Mouse (Mus musculus) stomach, embryonic 15.5 days (tissue): Measurements from ENCODE around the gene Itpr1. TPM values are rescaled to one million over a fixed set of nuclear protein-coding genes. Genes with fewer than 3 reads are reported as not detected.

Source experiments
- ATAC-seq: fragments of 200-750 bp; cut with Nextera tagmentation; 2 replicates; pipeline ENCODE4 v1.8.0; 2017; ENCODE audit warnings: low read depth, moderate number of reproducible peaks, moderate TSS enrichment; ENCODE audit not compliant: insufficient read depth, low FRiP score
- H3K27ac ChIP-seq: fragments of 300-500 bp; sonication (generic); 2 replicates; pipeline ENCODE4 v1.5.1; 2015; ENCODE audit warnings: mild to moderate bottlenecking, inconsistent platforms
- H3K27me3 ChIP-seq: fragments of 300-500 bp; sonication (generic); replicated peaks from 2 replicates; pipeline ENCODE4 v1.6.1; 2015; ENCODE audit warnings: inconsistent platforms
- H3K36me3 ChIP-seq: fragments of 300-500 bp; sonication (generic); 2 replicates; pipeline ENCODE4 v1.6.1; 2015; ENCODE audit warnings: inconsistent platforms
- H3K4me1 ChIP-seq: fragments of 300-500 bp; sonication (generic); 2 replicates; pipeline ENCODE4 v1.6.1; 2015; ENCODE audit warnings: inconsistent platforms
- H3K4me2 ChIP-seq: fragments of 300-500 bp; sonication (generic); 2 replicates; pipeline ENCODE4 v1.6.1; 2015; ENCODE audit warnings: mild to moderate bottlenecking, inconsistent platforms
- H3K4me3 ChIP-seq: fragments of 300-500 bp; sonication (generic); replicated peaks from 2 replicates; pipeline ENCODE4 v1.5.1; 2015; ENCODE audit warnings: inconsistent platforms
- H3K9ac ChIP-seq: fragments of 300-500 bp; sonication (generic); 2 replicates; pipeline ENCODE4 v1.6.1; 2015; ENCODE audit warnings: inconsistent platforms
- H3K9me3 ChIP-seq: fragments of 300-500 bp; sonication (generic); 2 replicates; pipeline ENCODE4 v1.6.1; 2016; ENCODE audit warnings: inconsistent platforms
- WGBS: fragments of 180-500 bp; shearing (Covaris S2); methylation state at CpG from one replicate; pipeline ENCODE4 v1.1.7; 2015; 5-methylcytosine and 5-hydroxymethylcytosine counted together
- polyA plus RNA-seq: library from polyadenylated mRNA; unstranded; fragments of >200 nt; fragmentation: Nextera tagmentation; extraction: Ambion mirVana; gene quantifications from 2 replicates; pipeline ENCODE4 v1.2.1, GENCODE M21; 2015

Gene Itpr1
- polyA plus RNA-seq, 1 experiment from 2014 or later, result 9.4 TPM

GRCm38 (mm10) chr6:108494185-108494804 is 281.4 kb downstream of the Itpr1 start:
- no peak for ATAC-seq
- Histone ChIP-seq H3K4me2 (no peak overlapping the region), H3K36me3 (0 out of 2 replicates have a peak, but pooled peaks cover 6% of the 10 kb centered on the region), H3K4me3 (no peak overlapping the region), H3K4me1 (no peaks in the 10 kb centered on the region), H3K9ac (no peak overlapping the region), H3K27me3 (no peaks in the 10 kb centered on the region), H3K9me3 (no peaks in the 10 kb centered on the region), H3K27ac (no peak overlapping the region)
- 82% methylated on average over 10 of the region's 10 CpGs for whole genome bisulfite sequencing

GRCm38 (mm10) chr6:108494994-108495393 is 282.1 kb downstream of the Itpr1 start:
- no peak overlapping the region for H3K9ac ChIP-seq
- ATAC-seq, result no peak
- WGBS, result 85% methylated on average over 6 of the region's 6 CpGs

GRCm38 (mm10) chr6:108498070-108498469 is 285.2 kb downstream of the Itpr1 start:
- Histone ChIP-seq H3K4me1 (no peaks in the 10 kb centered on the region), H3K36me3 (no peaks in the 10 kb centered on the region), H3K4me3 (no peak overlapping the region), H3K27ac (no peak overlapping the region), H3K4me2 (no peak overlapping the region), H3K9ac (no peak overlapping the region), H3K9me3 (no peaks in the 10 kb centered on the region), H3K27me3 (no peaks in the 10 kb centered on the region)
- whole genome bisulfite sequencing, result 83% methylated on average over 7 of the region's 7 CpGs
- no peak for ATAC-seq

More at GRCm38 (mm10) chr6:108494994-108495393, 282.1 kb downstream of the Itpr1 start:
- no peaks in the 10 kb centered on the region for H3K4me1 ChIP-seq
- H3K27ac ChIP-seq, result no peak overlapping the region
- no peaks in the 10 kb centered on the region for H3K9me3 ChIP-seq
- no peak overlapping the region for H3K4me2 ChIP-seq
- H3K36me3 ChIP-seq, result 0 out of 2 replicates have a peak, but pooled peaks cover 1% of the 10 kb centered on the region
- H3K4me3 ChIP-seq, result no peak overlapping the region
- no peaks in the 10 kb centered on the region for H3K27me3 ChIP-seq

- Histone ChIP-seq H3K4me2 (no peak overlapping the region), H3K27me3 (no peaks in the 10 kb centered on the region), H3K4me3 (no peak overlapping the region), H3K36me3 (no peaks in the 10 kb centered on the region), H3K27ac (no peak overlapping the region), H3K9me3 (no peaks in the 10 kb centered on the region), H3K4me1 (no peaks in the 10 kb centered on the region), H3K9ac (no peak overlapping the region)
- WGBS, result 79% methylated on average over 5 of the region's 5 CpGs
- no peak for ATAC-seq
These were observed 290.8 kb downstream of the Itpr1 start for GRCm38 (mm10) chr6:108503651-108504050.

- Histone ChIP-seq H3K27ac (no peak overlapping the region), H3K36me3 (no peaks in the 10 kb centered on the region), H3K4me2 (no peak overlapping the region), H3K9me3 (no peaks in the 10 kb centered on the region), H3K4me1 (no peaks in the 10 kb centered on the region), H3K27me3 (no peaks in the 10 kb centered on the region), H3K4me3 (no peak overlapping the region), H3K9ac (no peak overlapping the region)
- WGBS, result 78% methylated on average over 7 of the region's 7 CpGs
- no peak for ATAC-seq
These were observed 291.8 kb downstream of the Itpr1 start for GRCm38 (mm10) chr6:108504717-108505116.

GRCm38 (mm10) chr6:108506161-108506560 is 293.3 kb downstream of the Itpr1 start:
- Histone ChIP-seq H3K4me2 (no peak overlapping the region), H3K4me3 (no peak overlapping the region), H3K27ac (no peak overlapping the region), H3K36me3 (no peaks in the 10 kb centered on the region), H3K9ac (no peak overlapping the region), H3K4me1 (peaks cover 4% of the 10 kb centered on the region; the same call in 1 of the 2 replicates), H3K9me3 (no peaks in the 10 kb centered on the region), H3K27me3 (no peaks in the 10 kb centered on the region)
- 86% methylated on average over 3 of the region's 3 CpGs for WGBS
- ATAC-seq, result no peak

- peak; percentile 87 for ATAC-seq
- Histone ChIP-seq H3K36me3 (no peaks in the 10 kb centered on the region), H3K9me3 (no peaks in the 10 kb centered on the region), H3K27me3 (no peaks in the 10 kb centered on the region), H3K4me2 (no peak overlapping the region), H3K27ac (peak overlapping the region; percentile 19; the same call in 1 of the 2 replicates), H3K4me3 (no peak overlapping the region), H3K4me1 (peaks cover 4% of the 10 kb centered on the region; the same call in 1 of the 2 replicates), H3K9ac (no peak overlapping the region)
- WGBS, result 80% methylated on average over 3 of the region's 3 CpGs
These were observed 294.4 kb downstream of the Itpr1 start for GRCm38 (mm10) chr6:108507337-108507736.

- no peak overlapping the region for H3K27ac ChIP-seq
- no peak for ATAC-seq
- 68% methylated on average over 2 of the region's 2 CpGs for WGBS
These were observed 296.4 kb downstream of the Itpr1 start for GRCm38 (mm10) chr6:108509320-108509719.

GRCm38 (mm10) chr6:108510101-108510500 is 297.2 kb downstream of the Itpr1 start:
- 59% methylated on average over 9 of the region's 9 CpGs for WGBS
- no peak overlapping the region for H3K4me2 ChIP-seq
- no peak for ATAC-seq

More at GRCm38 (mm10) chr6:108509320-108509719, 296.4 kb downstream of the Itpr1 start:
- Histone ChIP-seq H3K36me3 (no peaks in the 10 kb centered on the region), H3K27me3 (no peaks in the 10 kb centered on the region), H3K4me1 (peaks cover 4% of the 10 kb centered on the region; the same call in 1 of the 2 replicates), H3K9me3 (no peaks in the 10 kb centered on the region), H3K9ac (no peak overlapping the region), H3K4me2 (no peak overlapping the region), H3K4me3 (no peak overlapping the region)

GRCm38 (mm10) chr6:108512097-108512496 is 299.2 kb downstream of the Itpr1 start:
- Histone ChIP-seq H3K4me2 (no peak overlapping the region), H3K4me1 (peaks cover 4% of the 10 kb centered on the region; the same call in 1 of the 2 replicates), H3K4me3 (no peak overlapping the region), H3K9me3 (no peaks in the 10 kb centered on the region), H3K9ac (no peak overlapping the region), H3K36me3 (no peaks in the 10 kb centered on the region), H3K27me3 (no peaks in the 10 kb centered on the region), H3K27ac (no peak overlapping the region)
- WGBS, result 56% methylated on average over 3 of the region's 3 CpGs
- no peak for ATAC-seq

More at GRCm38 (mm10) chr6:108510101-108510500, 297.2 kb downstream of the Itpr1 start:
- Histone ChIP-seq H3K36me3 (no peaks in the 10 kb centered on the region), H3K4me1 (peaks cover 4% of the 10 kb centered on the region; the same call in 1 of the 2 replicates), H3K9me3 (no peaks in the 10 kb centered on the region), H3K27me3 (no peaks in the 10 kb centered on the region), H3K27ac (no peak overlapping the region), H3K9ac (no peak overlapping the region), H3K4me3 (no peak overlapping the region)

- Histone ChIP-seq H3K9me3 (no peaks in the 10 kb centered on the region), H3K4me1 (peaks cover 4% of the 10 kb centered on the region; the same call in 1 of the 2 replicates), H3K4me2 (no peak overlapping the region), H3K27ac (no peak overlapping the region), H3K4me3 (no peak overlapping the region), H3K36me3 (no peaks in the 10 kb centered on the region), H3K27me3 (no peaks in the 10 kb centered on the region), H3K9ac (no peak overlapping the region)
- ATAC-seq, result no peak
- WGBS, result 81% methylated on average over 9 of the region's 9 CpGs
These were observed 300.1 kb downstream of the Itpr1 start for GRCm38 (mm10) chr6:108512994-108513393.

GRCm38 (mm10) chr6:108516248-108516647 is 303.4 kb downstream of the Itpr1 start:
- no peaks in the 10 kb centered on the region for H3K9me3 ChIP-seq
- 81% methylated on average over 1 of the region's 1 CpGs for WGBS
- H3K9ac ChIP-seq, result no peak overlapping the region
- no peaks in the 10 kb centered on the region for H3K36me3 ChIP-seq
- 0 out of 2 replicates have a peak, but pooled peaks cover 5% of the 10 kb centered on the region for H3K4me1 ChIP-seq
- no peak overlapping the region for H3K27ac ChIP-seq
- no peak overlapping the region for H3K4me2 ChIP-seq
- no peak for ATAC-seq
- no peak overlapping the region for H3K4me3 ChIP-seq
- no peaks in the 10 kb centered on the region for H3K27me3 ChIP-seq
